Mouse (Mus musculus): Measurements from ENCODE around the gene Ddx43. TPM values are rescaled to one million over a fixed set of nuclear protein-coding genes. Genes with fewer than 3 reads are reported as not detected.
"Not testable (repeated sequence)": the region's sequence is repeated elsewhere in the genome, so short reads cannot be mapped to it uniquely, and the experiment has no call there.

The Ddx43 gene
- polyA plus RNA-seq, 1 experiment from 2014 or later = 0.30 TPM

- H3K9me3 ChIP-seq = no peaks in the 10 kb centered on the region
- H3K4me1 ChIP-seq (replicated peaks) = no peaks in the 10 kb centered on the region
- 21% methylated on average over 2 of the region's 2 CpGs for WGBS
- H3K36me3 ChIP-seq = no peaks in the 10 kb centered on the region
- no peak overlapping the region for H3K27ac ChIP-seq
- no peak overlapping the region for H3K4me3 ChIP-seq (replicated peaks)
- ATAC-seq (ENCODE audit: insufficient number of reproducible peaks, insufficient read depth, low FRiP score, low TSS enrichment, low read depth) = no peak
- H3K9ac ChIP-seq (replicated peaks) = no peak overlapping the region
- no peaks in the 10 kb centered on the region for H3K27me3 ChIP-seq
- no peak overlapping the region for H3K4me2 ChIP-seq
Measured at GRCm38 (mm10) chr9:78360484-78360872, 35.1 kb upstream of the Ddx43 start.

DNA sequence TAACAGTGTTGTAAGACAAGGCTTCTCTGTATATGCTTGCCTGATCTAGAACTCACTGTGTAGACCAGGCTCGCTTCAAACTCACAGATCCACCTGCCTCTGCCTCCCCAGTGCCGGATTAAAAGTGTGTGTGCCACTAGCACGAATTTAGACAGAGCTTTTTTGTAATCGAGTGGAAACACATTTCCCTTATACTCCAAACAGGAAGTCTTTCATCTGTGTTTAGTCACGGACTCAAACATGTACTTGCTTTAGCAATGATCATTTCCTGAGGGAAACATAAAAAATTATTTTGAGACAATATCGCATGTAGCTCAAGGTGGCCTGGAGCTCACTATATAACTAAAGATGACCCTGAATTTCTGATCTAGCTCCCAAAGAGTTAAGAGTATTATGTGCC, 32.2 kb upstream of the Ddx43 start:
- Histone ChIP-seq H3K4me3 (replicated peaks) (no peak overlapping the region), H3K4me1 (replicated peaks) (no peaks in the 10 kb centered on the region)

DNA sequence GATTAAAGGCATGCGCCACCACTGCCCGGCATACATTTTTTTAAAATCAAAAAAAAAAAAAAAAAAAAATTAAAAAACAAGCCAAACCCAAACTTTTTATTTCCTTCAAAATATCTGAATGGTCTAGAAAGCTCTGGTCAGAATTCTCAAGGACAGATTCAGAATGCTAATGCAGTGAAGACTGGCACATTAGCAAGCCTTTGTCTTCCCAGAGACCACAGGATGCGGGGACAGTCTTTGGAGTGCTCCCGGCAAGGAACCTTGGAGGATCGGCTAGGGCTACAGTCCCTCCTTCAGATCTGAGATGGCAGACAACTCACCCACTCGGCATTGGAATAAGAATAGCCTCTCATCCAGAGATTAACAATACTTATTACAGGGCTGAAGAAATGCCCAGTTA, 30.9 kb upstream of the Ddx43 start:
- Histone ChIP-seq H3K9ac (replicated peaks) (no peak overlapping the region), H3K4me3 (replicated peaks) (no peak overlapping the region), H3K9me3 (no peaks in the 10 kb centered on the region), H3K4me2 (no peak overlapping the region), H3K27me3 (no peaks in the 10 kb centered on the region), H3K36me3 (no peaks in the 10 kb centered on the region), H3K27ac (no peak overlapping the region), H3K4me1 (replicated peaks) (no peaks in the 10 kb centered on the region)
- ATAC-seq (ENCODE audit: insufficient number of reproducible peaks, insufficient read depth, low FRiP score, low TSS enrichment, low read depth) = no peak
- 91% methylated on average over 6 of the region's 6 CpGs for WGBS

More for the DNA sequence above, 32.2 kb upstream of the Ddx43 start:
- no peaks in the 10 kb centered on the region for H3K36me3 ChIP-seq
- ATAC-seq (ENCODE audit: insufficient number of reproducible peaks, insufficient read depth, low FRiP score, low TSS enrichment, low read depth) = no peak
- no peaks in the 10 kb centered on the region for H3K9me3 ChIP-seq
- H3K27me3 ChIP-seq = no peaks in the 10 kb centered on the region
- 63% methylated on average over 6 of the region's 6 CpGs for WGBS
- H3K9ac ChIP-seq (replicated peaks) = no peak overlapping the region
- H3K4me2 ChIP-seq = no peak overlapping the region
- no peak overlapping the region for H3K27ac ChIP-seq

- 71% methylated on average over 13 of the region's 13 CpGs for WGBS
- no peak overlapping the region for H3K4me2 ChIP-seq
- no peaks in the 10 kb centered on the region for H3K36me3 ChIP-seq
- no peak overlapping the region for H3K27ac ChIP-seq
- H3K27me3 ChIP-seq = no peaks in the 10 kb centered on the region
- no peak overlapping the region for H3K4me3 ChIP-seq (replicated peaks)
- H3K9me3 ChIP-seq = no peaks in the 10 kb centered on the region
- no peak overlapping the region for H3K9ac ChIP-seq (replicated peaks)
- no peak for ATAC-seq (ENCODE audit: insufficient number of reproducible peaks, insufficient read depth, low FRiP score, low TSS enrichment, low read depth)
- no peaks in the 10 kb centered on the region for H3K4me1 ChIP-seq (replicated peaks)
Measured at GRCm38 (mm10) chr9:78365850-78366544, 29.6 kb upstream of the Ddx43 start.

GRCm38 (mm10) chr9:78367959-78368358, 27.6 kb upstream of the Ddx43 start, which contains the start of gene Dppa5a:
Gene Dppa5a (minus strand): TSS chr9:78368177.
- H3K4me3 ChIP-seq (replicated peaks); H3K27me3 ChIP-seq; H3K36me3 ChIP-seq; H3K4me2 ChIP-seq; ATAC-seq (ENCODE audit: insufficient number of reproducible peaks, insufficient read depth, low FRiP score, low TSS enrichment, low read depth); H3K9ac ChIP-seq (replicated peaks); H3K27ac ChIP-seq; H3K9me3 ChIP-seq; H3K4me1 ChIP-seq (replicated peaks): not testable (repeated sequence)
- 90% methylated on average over 16 of the region's 16 CpGs for WGBS

DNA sequence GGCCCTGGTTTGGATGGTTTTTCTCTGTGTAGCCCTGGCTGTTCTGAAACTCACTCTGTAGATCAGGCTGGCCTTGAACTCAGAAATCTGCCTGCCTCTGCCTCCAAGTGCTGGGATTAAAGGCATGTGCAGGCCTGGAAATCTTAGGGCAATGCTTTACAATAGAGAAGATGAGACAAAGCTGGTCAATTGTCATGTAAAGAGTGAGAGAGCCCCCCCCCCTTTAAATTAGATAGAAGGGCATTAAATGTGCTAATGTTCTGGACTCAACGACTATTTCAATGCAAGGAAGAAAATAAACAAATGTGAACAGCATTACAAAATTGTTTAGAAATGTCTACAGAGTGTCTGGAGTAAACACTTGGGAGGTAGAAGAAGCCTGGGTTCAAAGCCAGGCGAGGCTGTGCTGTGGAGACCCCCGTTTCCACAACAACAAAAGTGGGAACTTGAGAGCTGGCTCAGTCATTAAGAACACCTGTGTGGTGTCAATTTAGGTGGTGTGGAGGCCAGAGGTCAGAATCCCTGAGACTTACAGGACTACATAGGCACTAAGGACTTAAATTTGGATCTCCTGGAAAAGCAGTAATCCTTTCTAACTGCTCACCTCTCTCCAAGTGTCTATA, 26.8 kb upstream of the Ddx43 start:
- no peak for ATAC-seq (ENCODE audit: insufficient number of reproducible peaks, insufficient read depth, low FRiP score, low TSS enrichment, low read depth)
- Histone ChIP-seq H3K9ac (replicated peaks) (no peak overlapping the region), H3K4me2 (no peak overlapping the region), H3K4me1 (replicated peaks) (no peaks in the 10 kb centered on the region), H3K27ac (no peak overlapping the region), H3K27me3 (no peaks in the 10 kb centered on the region), H3K9me3 (no peaks in the 10 kb centered on the region), H3K4me3 (replicated peaks) (no peak overlapping the region), H3K36me3 (no peaks in the 10 kb centered on the region)
- WGBS = 66% methylated on average over 3 of the region's 3 CpGs

DNA sequence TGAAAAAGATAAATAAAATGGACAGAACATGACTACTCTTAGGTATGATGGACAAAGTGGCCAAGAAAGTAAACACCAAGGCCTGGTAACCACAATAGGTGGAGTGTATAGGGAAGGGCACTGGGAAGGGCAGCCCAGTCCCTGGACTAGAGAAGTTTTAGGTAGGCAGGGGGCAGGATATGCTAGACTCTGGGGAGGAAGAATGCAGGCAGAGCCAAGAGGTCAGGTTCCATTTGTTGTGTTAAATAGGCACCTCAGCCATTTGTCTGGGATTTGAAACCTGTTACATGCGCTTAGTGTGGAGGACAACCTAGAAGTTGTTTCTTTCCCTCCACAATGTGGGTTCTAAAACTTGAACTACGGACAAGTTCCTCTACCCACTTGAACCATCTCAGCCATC, 26.2 kb upstream of the Ddx43 start:
- no peaks in the 10 kb centered on the region for H3K9me3 ChIP-seq
- WGBS = 83% methylated on average over 2 of the region's 2 CpGs
- no peak overlapping the region for H3K4me2 ChIP-seq
- no peak overlapping the region for H3K27ac ChIP-seq
- H3K4me1 ChIP-seq (replicated peaks) = no peaks in the 10 kb centered on the region
- no peaks in the 10 kb centered on the region for H3K27me3 ChIP-seq
- no peak overlapping the region for H3K4me3 ChIP-seq (replicated peaks)
- no peak overlapping the region for H3K9ac ChIP-seq (replicated peaks)
- no peaks in the 10 kb centered on the region for H3K36me3 ChIP-seq
- ATAC-seq (ENCODE audit: insufficient number of reproducible peaks, insufficient read depth, low FRiP score, low TSS enrichment, low read depth) = no peak

DNA sequence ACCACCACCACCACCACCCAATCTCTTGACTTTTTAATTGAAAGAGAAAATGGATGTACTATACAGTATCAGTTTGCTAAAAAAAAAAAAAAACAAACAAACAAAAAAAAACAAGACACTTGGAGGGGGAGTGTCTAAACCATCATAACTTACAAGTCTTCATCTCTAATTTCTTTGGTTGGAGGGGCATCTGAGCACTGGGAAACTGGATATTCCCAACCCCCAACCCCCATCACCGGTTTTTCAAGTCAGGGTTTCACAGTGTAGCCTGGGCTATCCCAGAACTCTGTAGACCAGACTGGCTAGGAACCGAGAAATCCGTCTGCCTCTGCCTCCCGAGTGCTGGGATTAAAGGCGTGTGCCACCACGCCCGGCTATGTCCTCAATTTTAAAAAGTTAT, 25.8 kb upstream of the Ddx43 start:
- Histone ChIP-seq H3K4me3 (replicated peaks) (no peak overlapping the region), H3K4me2 (no peak overlapping the region), H3K36me3 (no peaks in the 10 kb centered on the region), H3K9ac (replicated peaks) (no peak overlapping the region), H3K27me3 (no peaks in the 10 kb centered on the region), H3K4me1 (replicated peaks) (no peaks in the 10 kb centered on the region), H3K27ac (no peak overlapping the region), H3K9me3 (no peaks in the 10 kb centered on the region)
- 85% methylated on average over 7 of the region's 7 CpGs for WGBS
- ATAC-seq (ENCODE audit: insufficient number of reproducible peaks, insufficient read depth, low FRiP score, low TSS enrichment, low read depth) = no peak

- Histone ChIP-seq H3K27ac (no peak overlapping the region), H3K9me3 (no peaks in the 10 kb centered on the region), H3K4me3 (replicated peaks) (no peak overlapping the region), H3K9ac (replicated peaks) (no peak overlapping the region), H3K4me1 (replicated peaks) (no peaks in the 10 kb centered on the region), H3K4me2 (no peak overlapping the region), H3K27me3 (no peaks in the 10 kb centered on the region), H3K36me3 (no peaks in the 10 kb centered on the region)
- WGBS = 93% methylated on average over 3 of the region's 3 CpGs
- no peak for ATAC-seq (ENCODE audit: insufficient number of reproducible peaks, insufficient read depth, low FRiP score, low TSS enrichment, low read depth)
Measured at GRCm38 (mm10) chr9:78371441-78371840, 24.1 kb upstream of the Ddx43 start.

DNA sequence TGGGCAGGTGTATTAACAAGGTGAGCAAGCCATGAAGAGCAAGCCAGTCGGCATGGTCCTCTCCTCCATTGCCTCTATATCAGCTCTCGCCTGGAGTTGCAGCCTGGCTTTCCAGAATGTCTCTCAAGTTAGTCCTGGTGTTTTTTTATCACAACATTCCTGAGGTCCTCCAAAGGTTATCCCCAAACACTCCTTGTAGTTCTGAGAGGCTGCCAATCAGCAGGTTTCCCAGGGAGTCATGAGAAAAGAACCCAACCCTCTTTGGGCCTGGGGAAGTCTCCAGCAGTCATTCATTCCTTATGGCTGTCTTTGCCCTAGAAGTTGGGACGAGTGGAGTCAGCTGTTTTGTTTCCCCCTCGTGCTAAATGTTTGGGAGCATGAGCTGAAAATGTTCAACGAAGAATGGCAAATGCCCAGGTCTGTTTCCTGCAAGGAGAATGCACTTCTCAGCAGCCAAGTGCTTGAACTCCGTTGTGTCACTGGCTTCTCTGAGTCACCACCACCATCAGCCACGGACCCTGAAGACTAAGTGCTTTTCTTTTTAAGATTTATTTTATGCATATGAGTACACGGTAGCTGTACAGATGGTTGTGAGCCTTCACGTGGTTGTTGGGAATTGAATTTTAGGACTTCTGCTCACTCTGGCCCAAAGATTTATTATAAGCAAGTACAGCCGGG, 22.6 kb upstream of the Ddx43 start:
- 82% methylated on average over 10 of the region's 10 CpGs for WGBS
- H3K9ac ChIP-seq (replicated peaks) = no peak overlapping the region
- no peak overlapping the region for H3K4me3 ChIP-seq (replicated peaks)
- no peak for ATAC-seq (ENCODE audit: insufficient number of reproducible peaks, insufficient read depth, low FRiP score, low TSS enrichment, low read depth)
- H3K9me3 ChIP-seq = no peaks in the 10 kb centered on the region
- H3K4me2 ChIP-seq = no peak overlapping the region
- H3K27ac ChIP-seq = no peak overlapping the region
- H3K27me3 ChIP-seq = peaks cover 4% of the 10 kb centered on the region; the same call in 1 of the 2 replicates
- no peaks in the 10 kb centered on the region for H3K36me3 ChIP-seq
- peaks cover 2% of the 10 kb centered on the region for H3K4me1 ChIP-seq (replicated peaks)

GRCm38 (mm10) chr9:78374397-78374796, 21.2 kb upstream of the Ddx43 start:
- no peaks in the 10 kb centered on the region for H3K36me3 ChIP-seq
- no peaks in the 10 kb centered on the region for H3K9me3 ChIP-seq
- peaks cover 10% of the 10 kb centered on the region for H3K4me1 ChIP-seq (replicated peaks)
- peaks cover 11% of the 10 kb centered on the region for H3K27me3 ChIP-seq
- no peak overlapping the region for H3K4me3 ChIP-seq (replicated peaks)
- H3K9ac ChIP-seq (replicated peaks) = no peak overlapping the region
- ATAC-seq (ENCODE audit: insufficient number of reproducible peaks, insufficient read depth, low FRiP score, low TSS enrichment, low read depth) = no peak
- WGBS = 45% methylated on average over 5 of the region's 5 CpGs
- H3K4me2 ChIP-seq = no peak overlapping the region
- no peak overlapping the region for H3K27ac ChIP-seq
